Mouse (Mus musculus) lung, adult 2 months (tissue): ENCODE measurements around the gene Pmepa1.

Experiments
- CTCF ChIP-seq: fragments of 200-500 bp; IDR thresholded peaks from 2 replicates; pipeline ENCODE4 v1.5.1; 2011; ENCODE audit warnings: mild to moderate bottlenecking, low read length, control low read depth; ENCODE audit not compliant: insufficient read depth
- POLR2A ChIP-seq: fragments of 200-500 bp; IDR thresholded peaks from 2 replicates; pipeline ENCODE4 v1.6.1; 2011; ENCODE audit warnings: low read depth, mild to moderate bottlenecking, control low read depth, low read length, borderline replicate concordance; ENCODE audit errors: extremely low read depth

- TF ChIP-seq POLR2A (no peak), CTCF (no peak)
Measured at GRCm38 (mm10) chr2:173242874-173243273, 33.5 kb downstream of the Pmepa1 start.
